Mouse (Mus musculus) kidney, adult 8-10 months (tissue): Measurements from ENCODE around the gene Vmn2r41.
"Not testable (repeated sequence)": the region's sequence is repeated elsewhere in the genome, so short reads cannot be mapped to it uniquely, and the experiment has no call there.

Experiments
- DNase-seq, 2 experiments: peaks; one replicate each; pipeline ENCODE4 v3.0.0; 2022

Gene Vmn2r41

GRCm38 (mm10) chr7:8161554-8161953, at the start of gene Vmn2r41:
Gene Vmn2r41 (minus strand): TSS chr7:8161654.
- not testable (repeated sequence) for DNase-seq

DNA sequence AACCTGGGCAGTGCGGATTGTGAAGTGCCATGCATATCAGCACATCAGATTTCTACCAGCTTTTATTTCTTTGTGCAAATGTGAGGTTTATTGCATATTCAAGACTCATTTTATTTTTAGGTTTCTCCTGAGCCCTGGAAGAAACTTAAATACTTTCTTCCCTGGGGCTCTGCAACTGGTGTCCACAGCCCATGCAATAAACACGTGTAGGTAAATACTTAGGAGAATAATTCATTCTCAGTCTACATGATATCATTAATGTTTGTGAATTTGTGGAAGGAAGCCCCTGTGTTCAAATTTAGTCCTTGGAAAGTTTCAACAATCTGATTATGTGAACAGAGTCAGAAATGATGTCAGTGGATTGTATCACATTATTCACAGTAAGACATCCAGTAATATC, 38.8 kb upstream of the Vmn2r41 start, which contains the start of gene Vmn2r42:
TSS of gene Vmn2r42 (minus strand) at position 101 of the 400 bp plus-strand sequence.
- DNase-seq = not testable (repeated sequence)

GRCm38 (mm10) chr7:8092871-8093270, 68.6 kb downstream of the Vmn2r41 start:
- peak; percentile 9 to 47 for DNase-seq
